Mouse (Mus musculus) kidney, postnatal 14 days (tissue): ENCODE data around the gene Prelp.
A peak's percentile ranks its signal among the peaks of the same experiment; 100 is the strongest.

Experiments used
- DNase-seq: peaks from one replicate; pipeline ENCODE4 v3.0.0; 2022; ENCODE audit warnings: mixed read lengths

The Prelp gene

DNA sequence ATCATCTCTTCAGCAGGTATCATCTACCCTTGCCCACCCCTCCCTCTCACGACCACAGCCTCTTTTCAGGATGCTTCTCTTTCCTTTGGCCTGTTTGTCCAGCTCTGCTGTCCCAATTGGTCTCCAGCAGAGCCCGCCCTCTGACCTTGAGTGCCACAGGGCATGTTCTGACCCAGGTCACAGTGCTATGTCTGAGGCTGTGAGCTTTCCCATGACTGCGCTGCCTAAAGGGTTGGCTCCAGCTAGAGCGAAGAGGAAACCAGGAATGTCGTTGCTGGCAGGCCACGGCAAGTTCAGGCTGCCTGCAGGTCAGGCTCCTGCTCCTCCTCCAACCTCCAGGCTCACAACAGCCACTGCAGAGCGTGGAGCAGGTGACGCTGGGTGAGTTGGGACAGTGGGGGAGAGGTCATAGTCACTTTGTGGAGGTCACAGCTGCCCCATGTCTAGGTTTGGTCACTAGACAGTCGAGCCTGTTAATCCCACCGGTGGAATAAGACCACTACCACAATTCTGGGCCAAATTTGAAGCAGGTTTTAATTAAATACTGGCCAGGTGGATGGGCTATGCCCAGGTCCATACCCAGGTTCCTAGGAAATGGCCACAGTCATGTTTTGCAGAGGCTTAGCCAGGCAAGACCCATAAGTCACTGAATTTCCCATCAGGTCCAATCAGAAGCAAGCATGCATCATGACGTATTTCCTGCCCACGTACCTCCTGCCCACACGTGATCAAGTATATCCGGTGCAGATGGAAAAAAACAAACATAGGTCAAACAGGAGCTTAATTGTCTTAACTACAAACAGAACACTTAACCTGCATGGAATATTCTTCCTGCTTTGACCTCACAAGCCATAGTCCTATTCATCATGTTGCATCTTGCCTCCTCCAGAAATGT lies 12.3 kb upstream of the Prelp start:
- peak; percentile 19 for DNase-seq

- DNase-seq = no peak
These were observed 8.8 kb upstream of the Prelp start for GRCm38 (mm10) chr1:133929980-133930379.

- no peak for DNase-seq
These were observed 4.0 kb upstream of the Prelp start for GRCm38 (mm10) chr1:133925223-133925622.

DNA sequence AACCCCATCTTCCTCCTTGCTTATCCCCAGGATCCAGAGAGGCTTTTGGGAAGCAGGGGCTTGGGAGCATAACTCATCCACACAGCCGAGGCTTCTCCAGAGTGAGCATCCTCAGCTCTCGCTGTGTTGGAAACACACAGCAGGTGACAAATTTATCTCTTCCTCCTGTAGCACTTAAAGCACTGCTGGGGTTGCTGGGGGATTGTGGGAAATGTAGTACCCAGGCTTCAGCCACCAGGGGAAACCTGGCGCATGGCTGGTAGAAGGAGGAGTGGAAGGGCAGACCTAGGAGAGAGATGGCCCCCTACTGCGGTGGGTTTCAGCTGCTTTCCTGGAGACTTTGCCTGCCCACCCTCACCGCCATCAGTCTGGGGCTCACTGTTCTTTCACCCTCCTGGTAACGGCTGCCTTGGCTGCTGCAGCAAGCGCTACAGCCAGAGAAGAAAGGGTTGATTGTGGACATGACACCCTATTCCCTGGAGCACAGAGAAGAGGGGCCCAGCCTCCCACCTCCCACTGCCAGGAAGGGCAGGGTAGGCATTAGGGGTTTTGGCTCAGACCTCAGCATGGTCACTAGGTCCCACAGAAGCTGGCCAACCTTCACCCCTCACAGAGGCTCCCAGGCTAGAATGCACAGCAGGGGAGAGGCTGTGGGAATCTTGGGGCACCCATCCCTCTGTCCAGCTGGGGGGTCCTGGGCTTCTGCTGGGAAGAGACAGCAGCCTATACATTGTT lies 3.1 kb upstream of the Prelp start:
- no peak for DNase-seq

- DNase-seq = no peak
These were observed 1.9 kb upstream of the Prelp start for GRCm38 (mm10) chr1:133923071-133923470.

GRCm38 (mm10) chr1:133920876-133921275 lies 338 bp downstream of the Prelp start:
- DNase-seq = no peak

- peak; percentile 22 for DNase-seq
These were observed 813 bp downstream of the Prelp start for GRCm38 (mm10) chr1:133920401-133920800.

DNA sequence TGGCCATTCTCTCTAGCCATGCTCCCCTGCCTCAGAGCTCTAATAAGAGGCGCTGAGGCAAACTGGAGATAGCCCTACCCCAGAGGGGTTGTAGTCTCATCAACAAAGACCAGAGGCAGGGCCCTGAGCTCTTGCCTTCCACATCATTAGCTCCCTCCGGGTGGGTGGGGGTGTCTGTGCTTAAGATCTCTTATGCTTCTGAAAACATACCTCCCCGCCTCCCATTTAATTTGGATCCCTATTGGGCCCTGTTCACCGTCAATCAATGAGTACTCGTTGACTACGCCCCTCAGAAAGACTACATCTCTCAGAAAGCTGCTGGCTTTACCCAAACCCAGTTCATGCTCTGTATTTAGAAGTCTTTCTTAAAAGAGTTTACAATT lies 3.1 kb downstream of the Prelp start:
- no peak for DNase-seq

GRCm38 (mm10) chr1:133917456-133918087 lies 3.6 kb downstream of the Prelp start:
- peak; percentile 56 for DNase-seq

DNA sequence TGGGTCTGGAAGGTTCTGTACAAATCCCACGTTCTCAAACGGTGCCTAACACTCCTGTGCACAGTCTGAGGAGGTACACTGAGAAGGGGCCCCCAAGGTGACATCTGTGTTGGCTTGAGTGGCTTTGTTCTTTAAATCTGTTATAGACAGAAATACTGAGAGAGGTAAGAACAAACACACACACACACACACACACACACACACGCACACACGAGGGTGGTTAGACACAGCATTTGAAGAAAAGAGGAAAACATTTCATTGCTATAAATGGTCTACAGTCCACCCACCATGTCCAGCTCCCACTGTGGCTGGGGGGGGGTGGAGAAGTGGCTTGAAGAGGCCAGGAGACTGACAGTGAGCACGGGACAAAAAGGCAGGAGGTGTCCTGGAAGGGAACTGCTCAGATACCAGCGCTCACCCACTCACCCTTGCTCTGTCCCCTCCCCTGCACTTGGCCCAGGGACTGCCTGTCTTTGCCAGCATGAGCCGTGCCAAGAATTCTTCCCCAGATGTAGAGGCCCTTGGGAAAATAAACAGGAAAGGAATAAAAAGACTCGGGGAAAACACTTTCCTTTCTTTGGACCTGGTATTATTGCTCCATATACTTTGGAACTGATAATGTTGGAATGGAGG lies 5.4 kb downstream of the Prelp start:
- peak; percentile 88 for DNase-seq

DNA sequence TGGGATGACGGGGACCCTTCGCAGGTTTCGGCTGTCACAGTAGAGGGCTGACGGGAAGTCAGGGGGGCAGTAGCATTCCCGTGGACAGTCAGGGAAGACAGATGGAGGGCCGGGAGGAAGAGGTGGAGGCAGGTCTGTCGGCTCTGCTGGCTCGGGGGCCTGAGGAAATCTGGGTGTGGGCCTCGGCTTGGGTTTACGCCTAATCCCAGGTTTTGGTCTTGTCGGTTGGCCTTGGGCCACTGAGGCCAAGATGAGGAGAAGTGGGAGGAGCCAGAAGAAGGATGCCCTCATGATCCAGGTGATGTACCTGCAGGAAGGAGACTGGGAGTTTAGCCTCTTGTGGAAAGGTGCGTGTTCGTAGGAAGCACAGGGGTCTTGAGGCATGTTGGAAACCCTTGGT lies 6.1 kb downstream of the Prelp start:
- DNase-seq = no peak

GRCm38 (mm10) chr1:133913018-133913417 lies 8.2 kb downstream of the Prelp start:
- DNase-seq = no peak

DNA sequence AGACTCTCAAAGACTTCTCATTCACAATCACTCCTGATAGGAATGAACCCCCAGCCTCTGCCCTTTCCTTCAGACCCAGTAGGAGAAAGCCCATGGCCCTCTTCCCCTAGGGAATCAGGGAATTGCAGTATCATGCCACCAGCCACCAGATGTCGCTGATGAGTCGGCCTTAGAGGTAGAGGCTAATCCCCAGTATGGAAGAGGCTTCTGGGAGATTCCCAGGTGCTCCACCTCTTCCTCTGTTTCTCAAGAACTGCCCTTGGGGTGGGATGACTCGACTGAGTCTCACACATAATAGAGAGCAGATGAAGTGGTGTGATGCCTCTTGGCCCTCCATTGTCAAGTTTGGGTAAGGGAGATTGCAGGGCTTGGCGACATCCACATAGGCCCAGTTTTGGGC lies 9.8 kb downstream of the Prelp start:
- DNase-seq = peak; percentile 54

- no peak for DNase-seq
These were observed 10.2 kb downstream of the Prelp start for GRCm38 (mm10) chr1:133911008-133911407.

GRCm38 (mm10) chr1:133910108-133910507 lies 11.1 kb downstream of the Prelp start:
- no peak for DNase-seq

- DNase-seq = peak; percentile 77
These were observed 12.3 kb downstream of the Prelp start for GRCm38 (mm10) chr1:133908659-133909575.

DNA sequence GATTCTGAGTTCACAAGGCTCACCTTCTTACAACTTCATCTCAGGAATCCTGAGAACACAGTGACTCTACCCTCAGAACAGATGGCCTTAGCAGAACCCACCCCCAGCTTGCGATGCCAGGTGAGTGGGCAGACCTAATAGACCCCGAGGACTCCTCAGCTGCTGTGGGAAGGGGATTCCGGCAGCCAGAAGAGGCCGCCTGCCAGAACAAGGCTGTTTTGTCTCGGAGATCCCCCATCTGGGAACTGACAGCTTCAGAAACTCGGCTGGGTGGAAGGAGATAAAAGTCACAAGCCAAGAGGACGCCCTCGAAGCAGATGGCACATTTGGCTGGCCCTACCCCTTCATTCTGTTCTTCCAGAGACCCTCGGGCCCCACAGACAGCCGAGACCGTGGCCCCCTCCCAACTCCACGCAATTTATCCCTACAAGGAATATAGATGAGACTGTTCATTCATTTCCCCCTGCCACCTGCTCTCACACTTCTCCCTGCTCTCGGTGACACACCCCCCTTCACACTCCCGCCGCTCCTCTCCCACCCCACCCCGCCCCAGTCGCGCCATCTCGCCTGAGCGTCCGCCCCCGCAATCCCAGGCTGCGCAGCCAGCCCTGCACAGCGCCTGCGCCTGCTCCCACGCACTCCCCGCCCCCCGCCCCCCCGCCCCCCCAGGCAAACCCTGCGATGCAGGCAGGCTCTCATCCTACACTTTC lies 13.1 kb downstream of the Prelp start, which contains the start of gene Optc:
Optc (minus strand) TSS at position 51 of the 710 bp plus-strand sequence.
- DNase-seq = peak; percentile 49

DNA sequence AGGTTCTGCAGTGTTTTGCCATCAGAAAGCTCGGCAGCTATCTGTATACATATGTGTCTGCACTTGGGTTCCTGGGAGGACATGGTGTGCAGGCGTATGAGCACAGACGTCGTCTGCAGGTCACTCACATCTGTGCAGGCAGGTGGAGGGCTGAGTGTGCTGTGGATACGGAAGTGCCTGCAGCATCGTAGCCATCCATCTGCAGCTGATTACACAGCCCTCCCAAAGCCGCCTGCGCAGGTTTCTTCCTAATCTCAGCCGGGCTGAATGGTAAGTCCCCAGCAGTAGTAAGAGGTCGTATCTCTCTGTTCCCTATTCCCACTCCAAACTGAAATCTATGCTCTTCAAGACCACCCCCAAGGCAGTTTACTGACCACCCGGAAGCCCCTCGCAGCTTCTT lies 14.8 kb downstream of the Prelp start:
- no peak for DNase-seq

DNA sequence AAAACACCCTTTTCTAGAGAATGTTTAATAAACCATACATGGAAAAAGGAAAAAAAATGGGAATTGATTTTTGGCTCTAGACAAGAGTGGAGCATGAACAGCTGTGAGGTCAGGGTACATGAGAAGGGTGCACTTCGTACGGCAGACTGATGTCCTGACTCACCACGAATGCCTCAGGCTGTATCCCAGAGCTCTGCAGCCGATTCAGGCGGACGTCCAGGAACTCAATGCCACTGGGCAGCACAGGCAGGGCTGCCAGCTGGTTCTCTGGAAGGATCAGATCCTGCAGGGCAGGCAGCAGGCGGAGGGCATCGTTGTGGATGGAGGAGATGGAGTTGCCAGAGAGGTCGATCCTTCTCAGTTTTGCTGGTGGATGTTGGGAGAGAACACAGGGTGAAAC lies 20.4 kb downstream of the Prelp start:
- no peak for DNase-seq

DNA sequence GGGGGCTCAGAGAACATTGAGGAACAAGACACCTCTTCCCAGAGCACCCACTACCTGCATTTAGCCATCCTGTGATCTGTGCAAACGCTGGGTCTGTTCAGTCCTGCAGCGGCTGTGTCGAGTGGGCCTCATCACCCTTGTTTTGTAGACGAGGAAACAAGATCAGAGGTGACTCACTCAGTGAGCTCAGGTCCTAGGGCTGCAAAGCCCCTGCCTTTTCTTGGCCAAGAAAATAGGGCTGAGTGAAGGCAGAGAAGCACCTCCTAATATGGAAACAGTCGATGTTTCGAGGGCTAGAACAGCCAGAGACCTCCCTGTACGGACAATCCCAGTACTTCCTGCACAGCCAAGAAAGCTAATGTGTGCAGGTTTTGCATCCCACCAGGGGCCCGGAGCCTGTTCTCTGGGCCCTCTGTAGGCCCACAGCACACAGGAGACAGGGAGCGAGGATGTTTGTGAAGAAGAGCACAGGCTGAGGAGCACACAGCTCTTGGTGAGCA lies 22.1 kb downstream of the Prelp start:
- DNase-seq = no peak

DNA sequence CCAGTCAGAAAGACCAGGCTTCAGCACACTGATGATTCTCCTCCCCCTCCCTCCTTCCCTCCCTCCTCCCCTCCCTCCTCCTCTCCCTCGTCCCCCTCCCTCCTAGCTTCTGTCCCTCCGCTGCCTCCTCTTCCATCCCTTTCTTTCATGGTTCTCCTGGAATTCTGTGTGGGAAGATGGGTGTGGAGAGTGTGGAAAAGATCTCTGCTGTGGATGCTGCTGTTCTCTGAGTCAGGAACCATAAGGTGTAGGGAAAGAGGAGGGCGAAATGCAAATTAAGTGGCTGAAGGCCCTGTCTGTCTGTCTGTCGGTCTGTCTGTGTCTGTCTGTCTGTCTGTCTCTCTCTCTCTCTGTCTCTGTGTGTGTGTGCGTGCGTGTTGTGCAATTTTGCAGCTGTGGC lies 23.9 kb downstream of the Prelp start:
- no peak for DNase-seq
